Mouse (Mus musculus) hindbrain, embryonic 14.5 days (tissue): ENCODE data around the gene Zfp981. TPM values are rescaled to one million over a fixed set of nuclear protein-coding genes. Genes with fewer than 3 reads are reported as not detected.
A peak's percentile ranks its signal among the peaks of the same experiment; 100 is the strongest.
"Not testable (repeated sequence)": the region's sequence is repeated elsewhere in the genome, so short reads cannot be mapped to it uniquely, and the experiment has no call there.

Experiments
- ATAC-seq: fragments of 200-750 bp; cut with Nextera tagmentation; 2 replicates; pipeline ENCODE4 v1.8.0; 2017; ENCODE audit warnings: moderate number of reproducible peaks, mild to moderate bottlenecking, moderate TSS enrichment, moderate library complexity; ENCODE audit not compliant: low FRiP score
- DNase-seq: peaks from one replicate; pipeline ENCODE4 v3.0.0-alpha.2; 2015; ENCODE audit warnings: low spot score
- H3K27ac ChIP-seq: fragments of 300-500 bp; sonication (generic); 2 replicates; pipeline ENCODE4 v1.5.1; 2014; ENCODE audit warnings: mild to moderate bottlenecking, moderate library complexity
- H3K27me3 ChIP-seq: fragments of 300-500 bp; sonication (generic); 2 replicates; pipeline ENCODE4 v1.6.1; 2014; ENCODE audit warnings: mild to moderate bottlenecking, low read length, mixed read lengths; ENCODE audit not compliant: control insufficient read depth, insufficient read depth
- H3K36me3 ChIP-seq: fragments of 300-500 bp; sonication (generic); replicated peaks from 2 replicates; pipeline ENCODE4 v1.6.1; 2014; ENCODE audit not compliant: control insufficient read depth, insufficient read depth
- H3K4me1 ChIP-seq: fragments of 300-500 bp; sonication (generic); replicated peaks from 2 replicates; pipeline ENCODE4 v1.6.1; 2014; ENCODE audit warnings: antibody characterized with exemption, low read length, mixed read lengths; ENCODE audit not compliant: control insufficient read depth, insufficient read depth
- H3K4me2 ChIP-seq: fragments of 300-500 bp; sonication (generic); replicated peaks from 2 replicates; pipeline ENCODE4 v1.6.1; 2014; ENCODE audit warnings: mild to moderate bottlenecking, moderate library complexity
- H3K4me3 ChIP-seq: fragments of 300-500 bp; sonication (generic); replicated peaks from 2 replicates; pipeline ENCODE4 v1.5.1; 2014; ENCODE audit warnings: mild to moderate bottlenecking, low read length
- H3K9ac ChIP-seq: fragments of 300-500 bp; sonication (generic); 2 replicates; pipeline ENCODE4 v1.6.1; 2014
- H3K9me3 ChIP-seq: fragments of 300-500 bp; sonication (generic); 2 replicates; pipeline ENCODE4 v1.6.1; 2016; ENCODE audit warnings: low read length; ENCODE audit not compliant: control insufficient read depth
- WGBS: fragments of 180-500 bp; shearing (Covaris S2); extraction: QIAGEN DNeasy Blood & Tissue Kit; methylation state at CpG from one replicate; pipeline ENCODE4 v1.1.7; 2014; 5-methylcytosine and 5-hydroxymethylcytosine counted together
- polyA plus RNA-seq: library from polyadenylated mRNA; unstranded; fragments of >200 nt; fragmentation: Nextera tagmentation; extraction: Ambion mirVana; gene quantifications from 2 replicates; pipeline ENCODE4 v1.2.1, GENCODE M21; 2014

Zfp981 gene
- polyA plus RNA-seq, result 0.14 and 0.19 TPM in 2 replicates

DNA sequence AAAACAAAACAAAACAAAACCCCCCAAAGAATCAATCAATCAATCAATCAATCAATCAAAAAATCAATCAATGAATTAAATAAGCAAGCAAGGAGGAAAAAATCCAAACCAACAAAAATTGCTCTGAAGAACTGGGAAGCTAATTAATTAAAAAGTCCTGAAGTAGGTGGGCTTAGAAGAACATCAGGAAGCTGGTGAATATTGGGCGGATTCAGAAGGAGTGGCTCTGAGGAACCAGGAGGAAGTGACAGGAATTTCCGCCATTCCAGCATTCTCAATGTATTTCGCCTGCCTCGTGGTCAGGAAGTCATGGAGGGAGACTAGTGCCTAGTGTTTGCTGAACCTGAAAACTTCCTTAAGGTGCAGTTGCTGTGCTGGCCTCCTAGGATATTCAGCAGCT is at the start of gene Zfp981:
Gene Zfp981 (plus strand): TSS at position 301 of the 400 bp plus-strand sequence.
- H3K27ac ChIP-seq, result not testable (repeated sequence)

DNA sequence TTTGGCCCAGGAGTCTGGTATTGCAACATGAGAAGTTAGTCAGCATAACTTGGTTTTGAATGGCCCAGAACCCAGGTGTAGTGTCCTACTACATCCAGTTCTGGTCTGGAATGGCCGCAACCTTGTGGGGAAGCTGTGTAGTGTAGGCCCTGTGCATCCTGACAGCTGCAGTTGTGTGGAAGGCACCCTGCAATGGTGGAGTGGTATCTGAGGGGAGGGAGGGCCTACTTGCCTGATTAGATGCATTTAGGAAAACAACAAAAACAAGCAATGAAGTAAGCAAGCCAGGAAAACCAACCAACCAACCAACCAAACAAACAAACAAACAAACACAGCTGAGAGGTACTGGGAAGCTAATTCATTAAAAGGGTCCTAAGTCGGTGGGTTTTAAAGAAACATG is 49.3 kb upstream of the Zfp981 start:
- H3K9ac ChIP-seq, H3K27me3 ChIP-seq, H3K36me3 ChIP-seq, H3K4me1 ChIP-seq, DNase-seq, H3K4me2 ChIP-seq, H3K27ac ChIP-seq, ATAC-seq, H3K4me3 ChIP-seq: not testable (repeated sequence)
- peaks cover 73% of the 10 kb centered on the region for H3K9me3 ChIP-seq
- 89% methylated on average over 2 of the region's 2 CpGs for WGBS

More for the DNA sequence above, at the start of gene Zfp981:
- H3K9me3 ChIP-seq, result peaks cover 50% of the 10 kb centered on the region
- not testable (repeated sequence) for H3K9ac ChIP-seq, H3K4me1 ChIP-seq, DNase-seq, H3K36me3 ChIP-seq, H3K4me3 ChIP-seq, H3K4me2 ChIP-seq, H3K27me3 ChIP-seq, ATAC-seq
- whole genome bisulfite sequencing, result 92% methylated on average over 4 of the region's 4 CpGs

DNA sequence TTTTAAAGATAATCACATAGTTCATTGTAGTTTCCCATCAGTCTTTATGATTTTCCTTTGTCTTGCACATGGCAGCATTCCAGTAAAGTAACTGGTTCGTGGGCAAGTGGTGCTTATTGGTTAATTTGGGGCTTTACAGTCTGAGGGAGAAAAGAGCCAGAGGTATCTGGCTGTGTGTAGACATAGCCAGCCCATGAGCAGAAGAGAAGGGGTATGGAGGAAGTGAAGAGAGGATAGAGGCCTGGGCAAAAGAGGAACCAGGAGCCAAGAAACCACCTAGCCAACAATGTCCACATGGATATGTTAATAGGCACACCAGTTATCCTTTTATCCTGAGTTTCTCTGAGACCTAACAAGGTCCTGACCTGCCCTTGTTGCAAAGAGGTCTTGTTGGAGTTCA is 47.7 kb upstream of the Zfp981 start:
- not testable (repeated sequence) for H3K4me1 ChIP-seq, H3K36me3 ChIP-seq, H3K9ac ChIP-seq, DNase-seq, H3K4me2 ChIP-seq, H3K4me3 ChIP-seq, H3K27ac ChIP-seq, ATAC-seq, H3K27me3 ChIP-seq
- peaks cover 69% of the 10 kb centered on the region for H3K9me3 ChIP-seq
- 70% methylated on average over 1 of the region's 1 CpGs for WGBS

DNA sequence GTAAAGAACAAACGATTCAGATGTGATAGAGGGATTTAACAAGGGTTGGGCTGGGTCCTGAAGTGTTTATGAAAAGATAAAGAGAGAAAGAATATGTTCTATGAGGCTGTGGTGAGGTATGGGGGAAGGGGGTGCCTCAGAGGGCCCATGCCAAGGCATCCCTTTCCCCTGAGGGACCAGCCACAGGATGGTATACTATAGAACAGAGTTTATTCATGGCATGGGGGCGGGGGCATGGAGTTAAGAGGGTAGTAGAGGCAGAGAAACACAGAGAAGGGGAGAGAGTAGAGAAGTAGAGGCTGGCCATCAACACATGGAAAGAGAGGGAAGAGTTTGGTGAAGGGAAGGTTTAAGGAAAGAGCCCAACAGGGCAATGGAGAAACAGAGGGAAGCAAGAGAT is 46.9 kb upstream of the Zfp981 start:
- ATAC-seq (peak; percentile 25), DNase-seq (no peak)
- Histone ChIP-seq H3K4me1 (no peaks in the 10 kb centered on the region), H3K4me3 (no peak overlapping the region), H3K27ac (no peak overlapping the region), H3K36me3 (no peaks in the 10 kb centered on the region), H3K27me3 (no peaks in the 10 kb centered on the region), H3K4me2 (no peak overlapping the region), H3K9ac (no peak overlapping the region), H3K9me3 (peaks cover 72% of the 10 kb centered on the region)
- 55% methylated on average over 2 of the region's 2 CpGs for WGBS

DNA sequence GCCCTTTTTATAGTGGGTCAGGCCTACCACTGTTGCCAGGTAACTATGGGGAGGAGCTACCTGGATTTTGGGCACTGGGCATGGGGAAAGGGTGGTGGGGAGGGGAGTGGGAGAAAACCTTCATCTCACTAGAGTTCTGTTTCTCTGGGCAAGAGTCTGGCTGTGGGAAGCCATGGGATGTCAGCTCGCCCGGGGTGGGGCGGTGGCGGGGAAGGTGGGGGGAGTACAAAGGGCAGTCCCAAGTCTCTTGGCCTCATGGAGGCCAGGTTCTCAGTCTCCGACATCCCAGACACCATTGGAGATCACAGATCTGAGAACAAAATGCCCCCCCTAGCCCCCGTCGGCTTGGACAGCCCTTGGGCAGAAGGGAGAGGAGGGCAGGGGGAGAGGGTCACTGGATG is 46.5 kb upstream of the Zfp981 start:
- no peak overlapping the region for H3K27ac ChIP-seq
- ATAC-seq (peak; percentile 44), DNase-seq (no peak)
- H3K9me3 ChIP-seq, result peaks cover 71% of the 10 kb centered on the region
- H3K4me2 ChIP-seq, result no peak overlapping the region
- no peaks in the 10 kb centered on the region for H3K4me1 ChIP-seq
- no peak overlapping the region for H3K4me3 ChIP-seq
- H3K36me3 ChIP-seq, result no peaks in the 10 kb centered on the region
- H3K27me3 ChIP-seq, result no peaks in the 10 kb centered on the region
- 94% methylated on average over 7 of the region's 7 CpGs for WGBS
- no peak overlapping the region for H3K9ac ChIP-seq

DNA sequence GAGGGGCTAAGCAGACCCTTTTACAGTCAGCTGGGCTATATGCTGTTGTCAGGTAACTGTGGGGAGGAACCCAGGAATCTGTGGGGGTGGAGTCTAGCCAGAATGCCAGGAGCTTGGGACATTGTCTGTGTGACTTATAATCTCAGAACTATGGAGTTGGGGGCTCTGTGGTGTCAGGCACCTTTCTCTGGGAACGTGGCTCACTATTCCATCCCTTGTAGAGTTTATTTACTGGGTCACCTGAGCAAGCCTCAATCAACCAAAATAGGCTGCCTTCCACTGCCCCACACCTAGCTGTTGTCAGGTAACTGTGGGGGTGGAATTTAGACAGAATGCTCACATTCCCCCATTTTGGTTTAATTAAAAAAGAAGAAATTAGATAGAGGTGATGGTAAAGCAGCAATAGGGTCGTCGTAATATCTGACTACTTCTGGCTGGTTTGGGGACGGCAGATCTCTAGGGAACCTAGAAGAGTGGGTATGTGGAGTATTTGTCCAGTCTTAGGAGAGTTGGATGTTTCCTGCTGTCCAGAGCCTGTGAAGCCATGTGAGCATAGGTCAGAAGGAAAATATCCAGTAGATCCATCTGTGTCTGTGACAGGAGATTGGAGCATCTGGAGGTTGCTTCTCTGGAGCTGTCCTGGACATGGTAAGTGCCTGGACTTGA is 45.6 kb upstream of the Zfp981 start:
- no peak overlapping the region for H3K4me3 ChIP-seq
- H3K9ac ChIP-seq, result no peak overlapping the region
- H3K4me2 ChIP-seq, result no peak overlapping the region
- WGBS, result 73% methylated on average over 4 of the region's 4 CpGs
- H3K27me3 ChIP-seq, result no peaks in the 10 kb centered on the region
- H3K27ac ChIP-seq, result no peak overlapping the region
- no peaks in the 10 kb centered on the region for H3K36me3 ChIP-seq
- DNase-seq, result no peak
- no peaks in the 10 kb centered on the region for H3K4me1 ChIP-seq
- H3K9me3 ChIP-seq, result peaks cover 79% of the 10 kb centered on the region
- peak; percentile 25; the same call in 1 of the 2 replicates for ATAC-seq

DNA sequence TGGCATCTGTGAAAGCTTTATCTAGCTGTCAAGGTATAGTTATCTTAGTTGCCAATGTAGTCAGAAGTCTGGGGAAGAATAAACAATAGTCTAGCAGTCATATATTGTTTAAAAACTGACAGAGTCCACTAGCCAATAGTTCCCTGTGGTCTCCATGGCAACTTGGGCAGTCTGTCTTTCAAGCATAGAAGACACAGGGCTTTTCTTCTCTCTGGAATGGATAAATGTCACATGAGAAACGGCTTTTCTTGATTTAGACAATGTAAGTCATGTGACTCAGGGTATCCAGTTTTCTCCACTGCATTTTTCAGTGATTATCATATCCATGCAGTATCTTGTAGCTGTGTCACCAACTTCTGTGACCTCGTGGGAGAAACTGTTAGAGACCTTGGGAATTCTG is 44.7 kb upstream of the Zfp981 start:
- Histone ChIP-seq H3K27ac (no peak overlapping the region), H3K4me2 (no peak overlapping the region), H3K9ac (no peak overlapping the region), H3K27me3 (no peaks in the 10 kb centered on the region), H3K4me1 (no peaks in the 10 kb centered on the region), H3K9me3 (peaks cover 80% of the 10 kb centered on the region), H3K4me3 (no peak overlapping the region), H3K36me3 (no peaks in the 10 kb centered on the region)
- 63% methylated on average over 2 of the region's 2 CpGs for WGBS
- ATAC-seq (no peak), DNase-seq (no peak)

DNA sequence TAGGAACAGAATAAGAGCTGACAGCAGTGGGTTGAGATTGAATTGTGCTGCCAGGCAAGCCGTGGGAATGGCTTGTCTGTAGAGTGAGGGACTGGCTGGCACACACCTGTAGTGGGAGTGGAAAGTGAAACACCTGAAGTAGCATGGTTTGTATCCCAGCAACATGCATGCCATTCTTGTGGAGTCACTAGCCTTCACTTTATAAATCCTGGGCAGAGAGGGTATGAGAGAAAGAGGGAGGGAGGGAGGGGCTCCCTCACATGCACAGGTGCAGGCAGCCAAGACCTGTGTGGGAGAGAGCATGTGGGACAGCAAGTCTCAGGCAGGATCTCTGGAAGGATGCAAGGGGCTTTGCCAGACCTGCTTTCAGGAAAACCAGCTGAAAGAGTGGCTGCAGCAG is 44.1 kb upstream of the Zfp981 start:
- H3K27me3 ChIP-seq, result no peaks in the 10 kb centered on the region
- H3K9me3 ChIP-seq, result peaks cover 76% of the 10 kb centered on the region
- ATAC-seq, result peak; percentile 42
- no peak overlapping the region for H3K27ac ChIP-seq
- no peak overlapping the region for H3K4me2 ChIP-seq
- no peaks in the 10 kb centered on the region for H3K36me3 ChIP-seq
- H3K9ac ChIP-seq, result no peak overlapping the region
- DNase-seq, result no peak
- no peaks in the 10 kb centered on the region for H3K4me1 ChIP-seq
- 63% methylated on average over 1 of the region's 1 CpGs for WGBS
- H3K4me3 ChIP-seq, result no peak overlapping the region

DNA sequence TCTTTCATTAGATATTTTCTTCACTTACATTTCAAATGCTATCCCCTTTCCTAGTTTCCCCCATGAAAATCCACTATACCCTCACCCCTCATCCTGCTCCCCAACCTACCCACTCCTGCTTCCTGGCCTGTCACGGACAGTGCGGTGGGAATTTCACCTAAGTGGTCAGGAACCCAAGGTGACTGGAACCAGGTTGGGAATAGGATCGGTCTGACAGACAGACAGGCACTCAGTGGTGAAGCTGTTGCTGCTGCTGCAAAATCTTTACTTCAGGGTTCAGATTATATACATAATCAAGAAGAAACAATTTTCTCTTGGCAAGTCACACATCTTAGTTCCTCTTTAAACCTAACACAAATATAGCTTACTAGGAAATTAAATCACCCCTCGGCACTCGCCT is 42.0 kb upstream of the Zfp981 start:
- H3K9ac ChIP-seq, DNase-seq, H3K27me3 ChIP-seq, H3K36me3 ChIP-seq, ATAC-seq, H3K4me2 ChIP-seq, H3K4me3 ChIP-seq, H3K27ac ChIP-seq, H3K4me1 ChIP-seq: not testable (repeated sequence)
- 83% methylated on average over 5 of the region's 5 CpGs for WGBS
- peaks cover 68% of the 10 kb centered on the region for H3K9me3 ChIP-seq

DNA sequence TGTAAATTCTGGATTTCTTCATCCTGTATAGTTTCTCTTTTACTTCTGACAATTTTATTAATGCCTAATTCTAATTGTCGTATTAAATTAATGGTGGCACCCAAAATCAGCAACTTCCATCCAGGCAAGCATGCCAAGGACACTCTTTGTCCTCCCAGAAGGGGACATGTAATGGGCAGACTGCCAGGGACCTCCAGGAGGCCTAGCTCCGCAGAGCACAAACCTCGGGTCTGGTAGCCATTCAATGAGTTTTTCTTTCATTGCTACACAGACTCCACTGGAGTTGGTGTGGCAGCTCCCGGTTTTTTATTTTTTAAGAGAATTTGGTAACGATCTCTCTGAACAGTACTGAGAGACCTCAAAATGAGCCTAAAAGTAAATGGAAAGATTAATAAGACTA is 41.1 kb upstream of the Zfp981 start:
- not testable (repeated sequence) for H3K4me1 ChIP-seq, H3K27me3 ChIP-seq, H3K36me3 ChIP-seq, H3K4me2 ChIP-seq, H3K9ac ChIP-seq, DNase-seq, H3K4me3 ChIP-seq, H3K27ac ChIP-seq
- ATAC-seq, result 0 out of 2 replicates have a peak, but pooled peaks have one; percentile 15
- H3K9me3 ChIP-seq, result peaks cover 67% of the 10 kb centered on the region
- 81% methylated on average over 5 of the region's 5 CpGs for WGBS
